Mouse (Mus musculus) thymus, postnatal 4 days (tissue): ENCODE results near the gene Ankrd33b.

Experiments used
- DNase-seq: peaks from one replicate; pipeline ENCODE4 v3.0.0; 2021

Ankrd33b gene

DNA sequence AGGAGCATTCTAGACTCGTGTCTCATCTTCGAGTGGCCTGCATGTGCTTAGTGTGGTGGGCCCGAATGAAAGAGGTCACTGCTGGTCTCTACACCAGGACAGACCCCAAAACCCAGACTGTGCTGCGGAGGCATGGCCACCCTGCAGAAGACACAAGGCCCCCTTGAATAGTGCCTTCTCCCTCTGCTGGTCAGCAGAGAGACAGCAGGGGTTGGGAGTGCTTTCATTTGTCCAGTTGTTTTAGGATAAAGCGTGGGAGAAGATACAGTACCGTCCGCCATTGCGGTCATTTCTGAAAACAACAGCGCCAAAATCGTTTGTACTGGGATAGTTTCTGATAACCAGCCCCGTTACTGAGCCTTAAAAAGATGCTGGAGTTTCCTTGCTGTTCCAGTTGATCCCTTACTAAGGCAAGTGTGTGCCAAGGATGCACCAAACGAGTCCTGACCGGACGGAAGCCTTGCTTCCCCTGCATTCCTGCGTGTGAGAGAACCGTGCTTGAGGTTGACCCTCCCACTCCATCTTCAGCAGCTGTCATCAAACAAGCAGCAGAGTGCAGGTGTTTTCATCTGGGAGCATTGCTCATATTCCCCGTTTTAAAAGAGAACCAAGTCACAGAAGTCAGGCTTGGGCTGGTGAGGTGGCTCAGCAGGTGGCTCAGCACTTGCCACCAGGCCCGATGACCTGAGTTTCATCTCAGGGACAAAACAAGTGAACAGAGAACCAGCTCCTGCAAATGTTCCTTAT, 108.7 kb downstream of the Ankrd33b start:
- no peak for DNase-seq

DNA sequence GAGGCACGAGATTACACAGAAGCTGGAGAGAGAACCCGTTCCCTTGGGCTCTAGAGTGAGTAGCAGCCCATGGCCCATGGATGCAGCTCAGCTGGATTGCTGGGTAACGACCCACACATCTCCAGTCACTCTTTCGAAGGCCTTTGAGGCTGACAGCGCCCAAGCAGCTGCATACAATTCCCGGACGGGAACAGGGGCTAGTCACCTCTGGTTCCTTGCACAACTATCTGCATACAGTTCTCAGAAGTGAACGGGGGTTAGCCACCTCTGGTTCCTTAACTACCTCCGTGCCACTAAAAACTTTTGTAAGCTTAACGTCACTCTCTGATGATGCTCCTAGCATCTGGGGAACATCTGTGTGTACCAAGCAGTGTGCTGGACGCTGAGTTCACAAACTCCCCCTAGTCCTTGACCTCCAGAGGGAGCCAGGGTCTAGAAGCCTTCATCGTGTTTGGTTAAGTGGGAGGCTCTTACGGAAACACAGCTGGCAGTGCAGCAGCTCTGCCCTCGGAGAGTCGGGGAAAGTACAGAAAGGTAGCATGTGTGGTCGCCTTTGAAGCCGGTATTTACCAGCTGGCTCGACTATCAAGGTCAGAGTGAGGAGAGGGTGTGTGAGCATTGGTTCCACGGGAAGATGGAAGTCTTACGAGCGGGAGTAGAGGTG, 109.4 kb downstream of the Ankrd33b start:
- DNase-seq, result peak; percentile 22

DNA sequence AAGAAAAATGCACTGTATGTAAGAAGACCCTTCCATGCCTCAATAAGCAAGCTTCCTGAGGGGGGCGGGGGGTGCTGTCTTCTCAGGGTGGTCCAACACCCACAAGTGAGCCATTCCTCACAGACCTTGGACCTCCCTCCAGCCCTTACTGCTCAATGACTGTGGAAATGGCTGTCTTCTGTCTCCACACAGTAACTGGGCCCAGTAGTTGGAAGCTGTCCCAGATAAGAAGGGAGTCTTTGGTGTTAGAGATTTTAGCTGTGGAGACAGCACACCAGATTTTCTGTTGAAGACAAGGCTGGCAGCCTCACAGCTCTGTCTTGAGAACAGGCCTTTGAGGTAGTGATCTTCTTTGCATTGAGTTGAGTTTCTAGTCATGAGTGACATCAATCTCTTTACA, 110.2 kb downstream of the Ankrd33b start:
- DNase-seq, result no peak

DNA sequence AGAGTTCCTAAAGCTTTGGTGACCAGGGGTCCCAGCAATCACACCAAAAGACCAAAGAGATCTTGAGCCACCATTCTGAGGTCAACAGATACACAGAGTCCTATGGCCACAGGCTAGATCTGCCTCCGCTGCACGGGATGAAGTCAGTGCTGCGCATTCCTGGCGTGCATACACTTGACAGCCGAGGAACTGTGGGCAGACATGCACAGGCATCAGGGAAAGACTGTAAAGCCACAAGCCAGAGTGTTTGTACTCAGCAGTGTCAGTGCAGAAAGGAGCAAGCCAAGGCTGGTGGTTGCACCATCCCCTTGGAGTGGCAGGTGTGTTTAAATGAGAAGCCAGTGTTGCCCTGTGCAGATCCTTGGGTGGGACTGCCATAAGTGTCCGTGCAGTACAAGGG, 111.8 kb downstream of the Ankrd33b start:
- no peak for DNase-seq

DNA sequence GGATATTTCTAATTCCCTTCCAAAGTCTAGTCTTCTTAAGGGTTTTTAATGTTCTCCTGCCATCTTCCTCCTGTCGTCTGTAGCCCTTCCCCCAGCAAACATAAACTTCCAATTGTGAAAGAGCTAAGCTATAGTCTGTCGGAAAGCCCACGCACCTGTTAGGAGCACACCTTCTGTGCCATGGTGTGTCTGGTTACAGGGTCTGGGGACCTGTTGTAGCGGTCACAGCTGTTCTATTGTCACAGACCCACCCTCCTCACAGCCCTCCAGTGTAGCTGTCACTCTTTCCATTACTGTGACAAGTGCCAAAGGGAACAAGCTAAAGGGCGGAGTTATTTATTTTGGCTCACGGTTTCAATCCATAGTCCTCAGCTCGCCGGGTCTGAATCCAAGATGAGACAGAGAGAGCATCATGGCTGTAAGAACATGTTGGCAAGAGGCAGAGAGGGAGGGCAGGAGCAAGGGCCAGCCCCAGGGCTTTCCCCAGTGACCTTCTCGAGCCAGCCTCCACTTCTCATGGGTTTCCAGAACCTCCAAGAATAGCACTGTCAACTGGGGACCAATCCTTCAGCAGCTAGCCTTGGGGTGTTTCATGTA, 112.5 kb downstream of the Ankrd33b start:
- DNase-seq, result no peak

DNA sequence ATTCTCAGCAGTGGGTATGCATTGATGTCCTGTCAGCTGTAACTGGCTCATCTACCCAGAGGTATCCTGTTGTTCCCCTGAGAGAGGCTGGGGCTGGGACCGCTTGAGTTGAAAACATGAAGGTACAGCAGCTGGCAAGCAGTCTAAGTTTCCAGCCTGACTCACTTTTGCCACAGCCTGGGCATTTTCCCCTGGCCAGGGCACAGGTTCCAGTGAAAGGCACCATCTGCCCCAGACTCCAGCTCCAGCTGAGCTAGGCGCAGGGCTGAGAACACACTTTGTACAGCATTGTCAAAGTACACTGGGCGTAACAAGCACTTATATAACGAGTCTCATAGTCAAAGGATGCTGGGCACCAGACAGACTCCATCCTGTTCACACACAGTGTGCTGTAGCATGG, 113.6 kb downstream of the Ankrd33b start:
- no peak for DNase-seq

DNA sequence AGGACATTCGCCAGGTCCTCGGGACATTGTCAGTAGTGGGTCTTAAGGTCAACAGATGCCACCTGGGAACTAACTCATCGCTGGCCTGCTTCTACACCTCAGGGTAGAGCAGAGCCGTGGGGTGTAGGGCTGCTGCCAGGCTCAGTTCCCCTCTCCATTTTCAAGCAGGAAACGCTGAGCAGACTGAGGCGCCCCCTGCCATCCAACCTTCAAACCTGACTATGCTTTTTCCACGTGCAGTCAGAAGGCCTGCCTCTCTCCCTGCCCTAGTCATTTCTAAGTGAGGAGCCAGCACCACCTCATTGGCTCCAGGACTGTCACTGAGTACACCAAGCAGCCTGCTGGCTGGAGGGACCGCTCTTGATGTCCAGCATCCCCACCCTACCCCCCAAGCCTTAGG, 114.1 kb downstream of the Ankrd33b start:
- peak; percentile 46 for DNase-seq

DNA sequence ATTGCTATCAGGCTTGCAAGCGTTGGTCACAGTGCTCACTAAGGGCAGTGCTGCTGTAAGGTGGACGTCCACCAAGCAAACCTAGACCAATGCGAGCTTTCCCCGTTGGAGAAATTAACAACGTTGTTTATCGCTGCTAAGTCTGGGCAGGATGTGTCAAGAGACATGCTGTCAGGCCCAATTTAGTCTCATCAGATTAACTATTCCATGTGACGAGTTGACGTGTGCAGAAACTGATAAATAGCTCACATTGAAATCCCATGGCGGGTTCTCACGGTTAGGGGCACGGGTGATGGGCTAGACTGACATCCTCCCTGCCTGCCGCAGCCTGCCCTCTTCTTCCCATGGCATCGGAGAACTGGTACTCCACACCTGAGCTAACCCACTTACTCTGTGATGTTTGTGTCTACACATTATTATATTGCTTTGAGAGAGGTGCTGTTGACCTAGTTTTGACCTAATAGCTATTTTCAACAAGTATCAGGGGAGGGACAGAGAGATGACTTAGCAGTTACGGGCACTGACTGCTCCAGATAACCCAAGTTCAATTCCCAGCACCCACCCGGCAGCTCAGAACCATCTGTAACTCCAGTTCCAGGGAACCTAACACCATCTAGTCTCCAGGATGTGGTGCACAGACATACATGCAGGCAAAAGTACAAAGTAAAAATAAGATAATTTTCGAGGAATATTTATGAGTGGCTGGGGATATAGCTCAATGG, 114.8 kb downstream of the Ankrd33b start:
- DNase-seq, result no peak

DNA sequence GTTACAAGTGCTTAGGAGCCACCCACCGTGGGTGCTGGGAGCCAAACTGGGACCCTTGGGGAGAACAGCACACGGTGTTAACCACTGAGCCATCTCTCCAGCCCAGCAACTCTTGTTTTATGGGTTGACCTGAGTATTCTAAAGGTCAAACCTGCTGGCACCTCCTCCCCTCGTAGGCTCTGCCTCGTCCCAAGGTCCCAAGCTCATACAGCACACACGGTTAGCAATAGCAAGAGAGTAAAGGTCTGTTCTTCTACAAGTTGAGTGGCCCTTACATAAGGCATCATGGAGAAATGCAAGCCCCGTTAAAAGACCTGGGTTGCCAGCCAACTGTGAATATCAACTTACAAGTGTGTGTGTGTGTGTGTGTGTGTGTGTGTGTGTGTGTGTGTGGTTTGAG, 116.3 kb downstream of the Ankrd33b start:
- no peak for DNase-seq

DNA sequence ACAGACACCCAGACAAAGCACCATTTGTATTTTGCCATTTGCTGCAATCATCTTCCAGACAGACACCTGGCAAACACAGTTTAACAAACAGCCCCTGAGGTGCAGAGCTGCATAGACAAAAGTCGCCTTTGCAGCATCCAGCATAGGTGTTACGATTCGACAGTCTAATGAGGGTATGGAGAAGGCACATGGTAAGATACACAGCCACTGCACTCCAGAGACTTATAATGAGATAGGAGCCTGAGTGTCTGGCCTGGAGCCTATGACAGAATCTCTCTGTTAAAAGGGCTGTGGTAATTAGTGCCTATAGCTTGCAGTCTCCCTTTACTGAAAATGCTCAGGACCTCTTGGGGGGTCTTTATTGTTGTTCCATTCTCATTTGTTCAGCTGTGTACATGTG, 116.8 kb downstream of the Ankrd33b start:
- DNase-seq, result no peak

DNA sequence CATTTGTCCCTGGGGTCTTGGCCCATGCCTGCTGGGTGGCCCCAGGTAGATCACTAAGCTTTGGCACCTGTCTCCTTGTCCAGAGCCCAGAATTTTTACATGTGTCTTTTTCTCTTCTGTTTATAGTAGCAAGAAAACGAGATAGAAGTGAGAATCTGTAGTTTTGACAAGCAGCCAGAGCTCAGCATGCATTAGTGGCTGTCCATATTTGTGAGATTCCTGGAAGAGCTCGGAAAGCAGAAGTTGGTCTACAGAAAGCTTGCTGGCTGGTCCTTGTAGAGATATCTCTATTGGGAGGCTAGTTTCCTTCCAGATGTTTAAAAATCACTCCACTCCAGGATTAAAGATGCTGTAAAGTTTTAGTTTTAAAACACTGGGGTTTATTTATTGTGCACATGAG, 117.5 kb downstream of the Ankrd33b start:
- DNase-seq, result no peak

DNA sequence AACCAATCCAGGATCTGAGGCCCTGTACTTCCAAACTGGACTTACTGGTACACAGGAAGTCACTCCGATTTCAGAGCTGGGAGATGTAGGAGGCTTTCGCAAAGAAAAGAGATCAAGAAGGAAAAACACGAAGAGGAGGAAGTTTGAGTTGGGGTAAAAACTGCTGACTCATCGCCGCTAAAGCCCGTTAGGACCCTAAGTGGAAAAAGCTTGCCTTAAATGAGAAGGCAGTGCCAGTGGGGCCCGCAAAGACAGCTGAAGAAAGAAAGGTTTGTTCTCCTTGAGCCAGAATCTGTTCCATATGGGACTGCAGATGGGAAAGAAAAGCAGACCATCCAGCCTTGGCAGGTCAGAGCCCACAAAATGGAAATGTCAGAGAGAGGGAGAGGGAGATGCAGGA, 118.6 kb downstream of the Ankrd33b start:
- no peak for DNase-seq

DNA sequence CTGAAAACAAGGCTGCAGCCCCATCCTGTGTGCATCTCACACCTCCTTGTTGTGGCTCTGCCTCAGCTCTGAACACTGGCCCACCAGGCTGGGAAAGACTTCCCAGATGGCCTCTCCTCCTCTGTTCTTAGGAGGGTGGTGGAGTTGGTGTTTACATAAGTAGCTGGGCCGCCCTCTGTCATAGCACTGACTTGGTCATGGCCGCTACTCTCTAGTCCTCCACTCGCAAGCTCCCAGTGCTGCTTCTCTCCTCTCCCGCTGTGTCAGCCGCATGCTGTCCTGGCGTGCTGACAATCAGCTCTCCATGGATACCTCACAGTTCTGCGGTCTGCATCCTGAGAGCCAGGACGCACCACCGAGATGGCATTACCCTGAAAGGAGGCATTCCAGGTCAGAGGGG, 120.5 kb downstream of the Ankrd33b start:
- no peak for DNase-seq

DNA sequence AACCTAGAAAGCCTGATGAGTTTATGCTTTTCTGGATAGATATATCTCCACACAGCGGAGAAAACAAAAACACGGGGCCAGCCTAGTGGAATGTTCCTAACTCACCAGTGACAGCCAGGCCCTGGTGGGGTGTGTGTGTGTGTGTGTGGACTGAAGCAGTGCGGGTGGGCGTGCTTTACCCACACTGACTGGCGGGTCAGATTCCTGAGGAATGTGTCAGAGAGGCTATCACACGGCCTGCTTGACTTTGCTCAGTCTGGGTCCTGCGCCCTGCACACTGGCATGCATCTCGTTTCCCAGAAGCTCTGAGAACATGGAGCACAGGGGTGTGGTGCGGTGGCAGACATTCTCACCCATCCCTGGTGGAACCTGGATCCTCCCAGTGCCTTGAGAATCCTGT, 121.6 kb downstream of the Ankrd33b start:
- DNase-seq, result no peak

DNA sequence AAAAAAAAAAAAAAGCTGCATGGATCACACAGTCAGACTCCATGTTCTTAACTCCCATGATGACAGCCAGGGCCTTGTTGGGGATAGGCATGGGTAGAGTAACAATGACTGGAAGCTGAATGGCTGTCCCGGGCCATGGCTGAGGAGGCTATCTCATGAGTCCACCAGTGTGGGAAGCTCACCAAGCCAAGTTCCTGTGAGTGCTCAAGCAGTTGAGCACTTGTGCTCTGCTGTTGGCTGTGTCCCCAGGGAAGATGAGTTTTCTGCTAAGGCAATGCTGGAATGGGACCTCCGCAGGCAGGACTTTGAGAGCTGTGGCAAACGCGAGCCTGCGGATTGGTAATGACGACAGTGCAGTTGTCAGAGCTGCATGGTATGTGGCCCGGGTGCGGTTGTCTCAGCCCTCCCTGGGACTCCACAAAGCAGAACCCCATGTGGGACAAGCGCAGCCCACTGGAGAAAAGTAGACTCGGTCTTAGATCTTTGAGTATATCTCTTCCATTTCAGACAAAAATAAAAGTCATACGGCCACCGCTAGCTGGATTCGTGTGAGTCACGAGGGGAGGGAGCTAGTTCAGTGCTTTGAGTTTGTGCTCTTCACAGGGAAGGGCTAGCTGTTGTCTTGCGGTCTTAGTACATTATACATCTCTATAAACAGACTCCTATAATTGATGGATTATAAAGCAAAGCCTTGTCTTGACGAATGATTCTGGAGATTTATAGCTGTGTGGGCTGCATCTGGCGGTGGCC, 122.7 kb downstream of the Ankrd33b start:
- no peak for DNase-seq

DNA sequence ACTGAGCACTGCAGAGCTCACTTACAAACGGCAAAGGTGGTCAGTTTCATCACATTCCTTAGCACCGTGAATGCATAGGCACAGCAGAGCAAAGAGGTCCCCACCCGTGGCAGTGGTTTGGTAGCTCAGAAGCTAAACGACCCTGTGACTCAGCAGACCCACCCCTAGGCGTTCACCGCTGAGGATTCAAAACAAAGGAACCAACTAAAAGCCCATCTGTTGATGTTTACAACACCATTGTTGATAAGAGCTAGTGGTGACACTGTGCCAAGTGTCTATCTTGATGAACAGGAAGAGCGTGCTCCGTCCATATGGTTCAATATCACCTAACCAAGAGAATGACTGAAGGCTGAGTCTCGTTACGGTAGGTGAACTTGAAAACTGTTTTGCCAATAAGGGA, 124.3 kb downstream of the Ankrd33b start:
- no peak for DNase-seq
